Mouse (Mus musculus) kidney, postnatal 10 days (tissue): ENCODE results near the gene Tctn1.
"Not testable (repeated sequence)": the region's sequence is repeated elsewhere in the genome, so short reads cannot be mapped to it uniquely, and the experiment has no call there.

Experiments
- DNase-seq: peaks from one replicate; pipeline ENCODE4 v3.0.0; 2021; ENCODE audit warnings: mixed read lengths

The Tctn1 gene

DNA sequence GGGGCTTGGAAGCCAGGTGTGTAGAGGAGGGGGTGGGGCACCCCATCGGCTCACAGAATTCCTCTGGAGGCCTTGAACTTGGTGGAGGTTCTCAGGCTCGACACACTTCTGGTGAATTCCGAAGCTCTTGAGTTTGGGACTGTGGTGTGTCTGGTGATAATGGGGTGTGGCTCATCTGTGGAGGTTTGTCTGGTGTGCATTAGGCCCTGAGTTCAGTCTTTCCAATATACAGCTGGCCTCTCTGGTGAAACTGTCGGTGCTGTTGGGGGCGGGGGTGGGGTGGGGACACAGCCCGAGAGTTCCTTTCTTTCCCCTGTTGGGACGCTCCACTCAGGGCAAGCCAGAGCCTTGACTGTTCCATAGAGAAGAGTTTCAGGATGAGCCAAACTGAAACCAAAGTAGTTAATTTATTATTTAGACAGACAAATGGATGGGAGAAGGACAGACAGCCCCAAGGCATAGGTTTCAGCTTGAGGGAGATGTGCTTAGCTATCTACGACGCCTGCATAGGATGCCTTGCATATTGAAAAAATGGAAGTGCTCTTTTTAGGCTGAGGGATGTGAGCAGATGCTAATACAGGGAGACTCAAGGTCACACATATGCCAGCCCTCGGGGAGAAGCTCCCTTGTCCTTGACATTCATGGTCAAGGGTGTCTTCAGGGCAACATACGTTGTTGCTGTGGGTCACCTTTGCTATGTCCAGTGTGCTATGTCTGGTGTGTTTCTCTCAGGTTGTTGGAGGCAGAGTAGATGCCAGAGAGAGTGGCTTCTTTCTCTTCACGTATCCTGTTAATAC, 46.0 kb downstream of the Tctn1 start:
- no peak for DNase-seq

DNA sequence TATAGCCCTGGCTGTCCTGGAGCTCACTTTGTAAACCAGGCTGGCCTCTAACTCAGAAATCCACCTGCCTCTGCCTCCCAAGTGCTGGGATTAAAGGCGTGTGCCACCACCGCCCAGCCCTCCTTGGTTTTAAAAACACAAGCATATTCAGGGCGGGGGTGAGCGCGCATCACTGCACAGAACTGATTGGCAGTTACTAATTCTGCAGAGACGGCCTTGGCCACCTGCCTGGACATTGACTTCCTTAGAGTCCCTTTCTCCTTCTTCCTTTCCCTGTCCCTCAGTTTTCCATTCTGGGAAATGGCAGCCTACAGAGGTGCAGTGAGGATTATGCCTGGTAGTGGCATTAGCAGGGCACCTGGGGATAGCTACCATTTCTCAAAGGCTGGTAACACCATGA, 46.6 kb downstream of the Tctn1 start:
- DNase-seq, result no peak

DNA sequence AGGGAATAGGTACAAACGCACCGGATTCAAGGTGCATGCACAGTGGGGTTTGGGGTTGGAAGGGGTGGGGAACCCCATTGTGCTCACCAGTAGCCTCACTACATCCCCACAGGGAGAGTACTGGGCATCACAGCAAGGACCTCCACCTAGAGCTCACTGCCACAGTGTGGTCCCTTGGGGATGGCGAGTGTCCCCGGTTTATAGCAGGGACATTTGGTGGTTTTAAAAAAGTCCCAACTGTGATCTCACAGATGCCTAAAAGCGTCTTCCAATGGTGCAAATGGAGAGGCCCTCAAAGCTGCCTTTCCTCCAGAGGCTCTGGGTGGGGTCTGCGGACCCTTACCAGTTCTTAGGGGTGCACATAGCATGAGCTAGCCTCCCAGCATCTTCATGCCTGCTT, 50.4 kb downstream of the Tctn1 start:
- no peak for DNase-seq

DNA sequence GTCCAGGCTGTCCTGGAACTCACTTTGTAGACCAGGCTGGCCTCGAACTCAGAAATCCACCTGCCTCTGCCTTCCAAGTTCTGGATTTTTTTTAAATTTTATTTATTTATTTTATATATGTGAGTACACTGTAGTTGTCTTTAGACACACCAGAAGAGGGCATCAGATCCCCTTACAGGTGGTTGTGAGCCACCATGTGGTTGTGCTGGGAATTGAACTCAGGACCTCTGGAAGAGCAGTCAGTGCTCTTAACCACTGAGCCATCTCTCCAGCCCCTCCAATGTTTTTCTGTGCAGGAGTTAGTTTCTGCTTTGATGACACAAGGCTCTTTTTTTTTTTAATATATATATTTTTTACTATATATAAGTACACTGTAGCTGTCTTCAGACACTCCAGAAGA, 51.4 kb downstream of the Tctn1 start:
- not testable (repeated sequence) for DNase-seq

DNA sequence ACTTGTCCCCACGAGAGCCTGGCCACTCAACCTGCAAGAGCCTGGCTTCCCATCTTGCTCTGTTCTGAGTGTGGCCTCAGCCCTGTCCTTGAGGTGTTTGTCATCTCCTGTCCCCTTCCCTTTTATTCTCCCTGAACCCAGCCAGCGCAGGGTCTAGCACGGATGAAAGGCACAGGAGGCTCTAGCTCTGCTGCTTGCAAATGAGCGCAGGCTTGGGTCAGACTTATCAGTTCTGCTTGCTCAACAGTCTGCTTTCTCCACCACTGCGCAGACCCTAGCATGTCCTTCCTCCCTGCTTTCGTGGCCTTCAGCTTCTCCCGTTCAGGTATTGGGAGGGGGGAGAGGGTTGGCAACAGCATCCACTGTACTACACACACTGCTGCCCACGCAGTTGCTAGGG, 52.1 kb downstream of the Tctn1 start:
- no peak for DNase-seq

DNA sequence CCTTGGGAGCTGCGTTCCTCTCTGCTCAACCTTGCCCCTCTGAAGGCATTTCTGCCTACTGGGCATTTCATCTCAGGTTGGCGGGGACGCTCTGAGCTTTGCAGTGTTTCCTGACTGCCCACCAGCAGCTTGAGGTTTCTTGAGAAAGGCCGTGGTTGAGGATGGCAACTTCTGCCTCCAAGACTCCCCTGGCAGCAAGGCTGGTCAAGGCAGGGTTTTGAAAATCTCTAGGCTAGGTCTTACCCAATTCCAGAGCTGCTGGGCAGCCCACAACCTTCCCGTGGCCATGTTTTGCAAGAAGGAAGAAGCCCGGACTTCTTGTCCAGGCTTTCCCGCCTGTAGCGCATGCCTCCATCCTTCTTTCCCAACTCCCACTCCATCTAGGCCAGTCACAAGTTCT, 53.4 kb downstream of the Tctn1 start:
- no peak for DNase-seq

DNA sequence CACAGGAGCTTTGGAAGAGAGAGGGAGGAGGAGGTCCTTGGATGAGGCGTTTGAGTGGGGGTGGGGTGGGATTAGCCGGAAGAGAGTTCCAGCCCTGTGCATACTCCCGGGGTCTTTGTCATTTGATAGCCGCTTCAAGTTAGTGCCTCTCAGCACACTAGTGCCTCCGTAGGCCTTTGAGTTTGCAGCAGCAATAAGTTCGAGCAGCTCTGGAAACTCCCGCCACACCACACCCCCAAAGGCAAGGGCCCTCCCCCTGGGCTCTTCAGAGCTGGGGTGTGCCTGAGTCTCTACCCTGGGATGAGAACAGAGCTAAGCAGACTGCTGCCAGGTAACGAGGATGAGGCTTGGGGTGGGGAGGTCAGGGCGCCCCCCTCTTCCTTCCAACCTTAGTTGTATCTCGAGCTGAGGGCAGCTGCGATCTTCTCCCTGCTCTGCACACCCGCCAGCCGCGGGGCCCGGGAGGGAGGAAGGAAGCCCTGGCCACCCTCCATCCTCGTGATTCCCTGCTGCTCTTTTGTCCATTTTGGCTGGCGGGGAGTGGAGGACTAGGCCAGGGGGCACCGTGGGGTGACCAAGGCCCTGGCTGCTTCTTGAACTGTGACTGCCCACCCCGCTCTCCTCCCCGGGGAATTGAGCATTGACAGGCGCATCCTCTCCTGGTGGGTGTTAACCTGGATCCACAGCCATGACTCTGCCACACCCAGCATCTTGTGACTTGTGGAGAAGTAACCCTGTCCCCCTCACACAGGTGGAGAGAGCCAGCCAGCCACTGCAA, 54.5 kb downstream of the Tctn1 start:
- peak; percentile 79 for DNase-seq

DNA sequence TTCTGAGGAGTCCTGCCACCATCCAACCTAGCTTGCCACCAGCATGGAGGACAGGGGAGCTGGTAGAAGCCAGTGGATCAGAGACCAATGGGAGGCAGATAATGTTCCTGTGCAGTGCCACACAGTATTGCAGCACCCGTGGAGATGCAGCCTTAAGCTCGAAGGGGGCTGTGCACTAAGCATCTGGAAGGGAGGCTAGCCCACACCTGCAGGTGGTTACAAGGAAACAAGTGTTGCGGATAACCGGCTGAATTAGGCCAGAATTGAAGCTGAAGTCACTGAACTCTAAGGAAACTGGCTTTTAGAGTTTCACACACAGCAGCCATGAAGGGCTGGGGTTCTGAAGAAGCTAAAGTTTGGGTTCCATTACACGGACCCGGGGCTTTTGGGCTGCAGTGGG, 55.4 kb downstream of the Tctn1 start:
- no peak for DNase-seq

DNA sequence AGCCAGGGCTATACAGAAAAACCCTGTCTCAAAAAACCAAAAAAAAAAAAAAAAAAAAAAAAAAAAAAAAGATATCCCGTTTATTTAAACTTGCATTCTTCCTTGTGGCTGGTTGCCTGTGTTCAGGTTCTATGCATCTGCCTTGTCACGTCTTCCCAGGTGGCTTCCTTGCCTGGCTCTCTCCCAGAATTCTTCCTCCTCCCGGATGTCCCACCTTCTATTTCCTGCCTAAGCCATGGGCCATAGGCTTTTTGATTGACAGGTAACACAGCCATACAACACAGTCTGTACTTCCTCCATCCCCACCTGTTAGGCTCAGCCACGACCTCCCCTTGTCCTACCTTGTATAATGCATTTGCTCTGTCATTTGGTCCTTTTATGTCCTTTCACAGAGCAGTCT, 57.8 kb downstream of the Tctn1 start, which contains the start of gene Hvcn1:
Gene Hvcn1 (plus strand): TSS at position 330 of the 400 bp plus-strand sequence.
- no peak for DNase-seq

DNA sequence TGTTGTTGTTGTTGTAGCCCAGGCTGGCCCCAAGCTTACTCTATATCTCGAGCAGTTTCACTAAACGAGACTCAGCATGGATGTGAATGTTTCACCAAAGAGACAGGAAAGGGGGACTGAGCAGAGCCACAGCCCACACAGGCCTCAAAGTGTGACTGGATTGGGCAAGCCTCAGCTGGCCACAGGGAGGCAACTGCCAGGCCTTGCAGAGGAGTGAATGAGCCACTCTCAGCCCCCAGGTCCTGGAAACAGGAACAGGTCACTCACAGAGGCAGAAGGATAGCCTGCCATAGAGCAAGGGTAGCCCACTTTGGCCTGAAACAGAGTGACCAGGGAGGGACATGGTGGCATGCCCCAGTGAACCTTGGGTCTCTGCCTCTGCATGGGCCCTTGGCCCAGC, 60.1 kb downstream of the Tctn1 start:
- DNase-seq, result no peak

DNA sequence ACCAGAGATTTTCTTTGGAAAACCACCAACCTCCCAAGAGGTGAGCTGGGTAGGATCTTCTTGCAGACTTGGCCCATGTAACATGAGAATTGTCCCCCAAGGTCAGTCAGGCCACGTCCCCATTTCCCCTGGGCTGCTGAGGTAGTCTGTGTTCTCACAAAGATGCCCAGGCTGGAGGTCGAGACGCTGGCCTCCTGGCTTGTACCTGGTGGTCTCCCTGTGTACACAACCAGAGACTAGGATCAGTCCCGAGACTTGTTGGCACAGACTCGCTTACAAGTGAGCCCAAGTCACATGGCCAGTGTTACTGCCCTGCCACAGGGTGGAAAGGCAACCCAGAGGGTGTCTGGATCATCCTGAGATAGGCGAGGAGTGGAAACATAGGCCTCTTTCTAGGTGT, 62.4 kb downstream of the Tctn1 start:
- no peak for DNase-seq

DNA sequence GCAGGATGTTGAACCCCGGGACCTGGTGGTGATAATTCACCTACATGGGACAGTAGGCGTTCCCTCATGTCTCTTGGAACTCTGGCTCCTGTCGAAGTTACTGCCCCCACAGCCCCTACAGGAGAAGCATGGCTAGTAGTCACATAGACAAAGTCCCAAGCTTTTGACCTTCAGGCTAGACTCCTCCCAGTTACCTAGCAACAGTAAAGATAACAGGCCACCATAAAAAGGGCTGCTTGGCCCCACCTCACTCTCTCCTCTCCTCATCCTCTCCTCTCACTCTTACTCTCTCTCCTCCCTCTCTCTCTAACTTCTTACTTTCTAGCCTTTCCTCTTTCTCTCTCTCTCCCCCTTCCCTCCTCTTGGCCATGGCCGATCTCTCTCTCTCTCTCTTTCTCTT, 63.4 kb downstream of the Tctn1 start:
- DNase-seq, result no peak

DNA sequence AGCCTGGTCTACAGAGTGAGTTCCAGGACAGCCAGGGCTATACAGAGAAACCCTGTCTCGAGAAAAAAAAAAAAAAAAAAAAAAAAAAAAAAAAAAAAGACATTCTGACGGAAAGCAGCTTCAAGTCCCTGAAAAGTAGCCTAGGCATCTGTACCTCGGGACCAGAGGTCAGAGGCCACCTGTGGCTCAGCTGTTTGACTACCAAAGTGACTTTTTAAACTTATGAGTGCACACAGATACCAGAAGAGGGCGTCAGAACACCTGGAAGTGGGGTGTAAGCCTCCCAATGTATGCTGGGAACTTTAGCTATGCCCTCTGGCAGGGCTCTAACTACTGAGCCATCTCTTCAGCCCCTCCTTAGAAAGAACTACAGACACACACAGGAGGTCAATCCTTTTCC, 71.9 kb downstream of the Tctn1 start:
- DNase-seq, result no peak

DNA sequence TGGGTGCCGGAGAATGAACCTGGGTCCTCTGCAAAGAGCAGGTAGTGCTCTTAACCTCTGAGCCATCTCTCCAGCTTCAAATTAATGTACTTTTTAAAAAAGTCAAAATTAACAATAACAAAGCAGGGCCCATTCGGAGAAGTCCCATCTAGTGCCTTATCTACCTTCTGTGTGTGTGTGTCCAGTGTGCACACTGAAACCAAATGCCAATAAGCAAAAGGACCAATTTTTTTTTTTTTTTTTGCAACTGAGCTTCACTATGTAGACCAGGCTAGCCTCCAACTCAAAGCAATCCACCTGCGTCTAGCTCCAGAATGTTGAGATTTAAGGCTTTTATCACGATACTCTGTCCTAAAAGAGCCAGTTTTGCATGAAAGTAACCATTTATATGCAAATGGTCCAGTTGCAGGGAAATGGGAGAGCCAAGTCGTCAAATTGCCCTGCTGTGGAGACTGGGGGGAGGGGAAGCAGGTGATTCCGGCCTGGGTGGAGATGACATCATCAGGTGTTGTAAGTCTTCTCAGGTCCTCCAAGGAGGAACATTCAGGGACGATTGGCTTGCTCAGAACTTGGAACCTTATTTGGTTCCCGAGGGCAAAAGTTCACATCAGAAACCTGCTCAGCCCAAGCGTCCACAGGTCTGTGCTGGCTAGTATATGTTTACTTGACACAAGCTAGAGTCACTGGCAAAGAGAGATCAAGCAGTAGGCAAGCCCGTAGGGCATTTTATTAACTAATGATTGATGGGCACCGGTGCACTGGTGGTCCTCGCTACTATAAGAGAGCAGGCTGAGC, 72.8 kb downstream of the Tctn1 start:
- DNase-seq, result peak; percentile 40

DNA sequence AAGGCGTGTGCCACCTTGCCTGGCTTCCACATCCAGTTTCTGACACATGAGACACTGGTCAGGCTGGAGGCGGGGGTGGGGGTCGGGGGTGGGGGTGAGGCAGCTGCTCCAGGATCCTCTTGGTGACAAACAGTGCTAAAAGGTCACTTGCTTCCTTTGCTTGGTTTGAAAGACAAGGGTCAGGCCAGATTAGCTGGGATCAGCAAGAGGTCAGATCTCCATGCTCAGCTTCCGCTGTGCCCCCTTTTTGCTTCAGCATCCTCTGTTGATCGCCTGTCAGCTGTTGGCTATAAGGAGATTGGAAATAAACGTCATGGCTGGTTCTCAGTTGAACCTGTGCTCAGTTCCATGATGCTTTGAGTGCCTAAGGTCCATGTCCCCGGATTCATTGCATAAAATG, 73.8 kb downstream of the Tctn1 start:
- no peak for DNase-seq

DNA sequence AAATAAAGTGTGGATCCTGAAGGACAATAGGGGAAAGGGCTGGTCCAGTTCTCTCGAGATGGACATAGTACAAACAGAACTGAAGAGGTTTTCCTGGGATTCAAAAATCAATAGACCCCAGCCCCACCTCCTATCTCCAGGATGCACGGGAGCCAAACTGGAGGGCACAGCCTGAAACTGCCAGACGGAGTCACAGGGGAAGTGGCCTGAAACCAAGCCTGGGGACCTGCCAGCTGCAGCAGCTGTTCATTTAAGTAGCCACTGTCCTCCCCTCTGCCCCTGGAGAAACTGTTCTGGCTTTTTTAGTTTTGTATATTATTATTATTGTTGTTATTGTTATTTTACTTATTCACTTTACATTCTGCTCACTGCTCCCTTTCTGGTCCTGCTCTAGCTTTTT, 75.1 kb downstream of the Tctn1 start:
- no peak for DNase-seq
